Mouse (Mus musculus): ENCODE results near the gene Cmip.
A peak's percentile ranks its signal among the peaks of the same experiment; 100 is the strongest.

The Cmip gene

DNA sequence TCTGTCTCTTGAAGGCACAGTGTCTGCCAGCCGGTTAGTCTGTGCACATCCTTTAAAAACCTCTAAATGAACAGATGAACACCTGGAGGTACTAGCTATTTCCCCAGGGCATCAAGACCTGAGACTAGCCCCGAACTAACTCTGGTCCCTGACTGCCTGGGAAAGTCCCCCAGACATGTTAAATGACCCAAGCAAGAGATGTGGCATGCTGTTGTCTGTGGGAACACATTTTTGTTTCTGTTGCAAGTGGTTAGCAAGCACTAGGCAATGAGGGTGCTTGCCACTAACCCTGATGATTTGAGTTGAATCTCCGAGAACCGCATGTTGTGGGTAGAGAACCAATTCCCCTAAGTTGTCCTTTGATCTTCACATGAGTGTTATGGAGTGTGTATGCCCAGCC is 215.5 kb downstream of the Cmip start:
- DNase-seq, result no peak

DNA sequence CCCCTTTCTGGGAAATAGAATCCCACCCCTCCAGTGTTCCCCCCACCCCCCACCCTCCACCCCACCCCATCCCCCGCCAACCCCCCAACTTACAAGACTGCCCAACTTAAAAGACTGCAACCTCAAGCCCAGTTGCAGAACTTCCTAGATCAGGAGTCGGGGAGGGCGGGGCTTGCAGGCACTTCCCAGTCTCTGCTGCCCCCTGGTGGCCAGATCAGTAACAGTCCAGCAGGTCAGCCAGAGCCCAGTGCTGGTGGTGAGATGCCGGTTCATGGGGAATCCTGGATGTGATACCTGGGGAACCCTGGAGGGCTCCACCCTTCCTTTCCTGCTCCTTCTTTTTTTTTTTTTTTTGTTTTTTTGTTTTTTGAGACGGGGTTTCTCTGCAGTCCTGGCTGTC is 218.1 kb downstream of the Cmip start:
- DNase-seq, result peak; percentile 89

DNA sequence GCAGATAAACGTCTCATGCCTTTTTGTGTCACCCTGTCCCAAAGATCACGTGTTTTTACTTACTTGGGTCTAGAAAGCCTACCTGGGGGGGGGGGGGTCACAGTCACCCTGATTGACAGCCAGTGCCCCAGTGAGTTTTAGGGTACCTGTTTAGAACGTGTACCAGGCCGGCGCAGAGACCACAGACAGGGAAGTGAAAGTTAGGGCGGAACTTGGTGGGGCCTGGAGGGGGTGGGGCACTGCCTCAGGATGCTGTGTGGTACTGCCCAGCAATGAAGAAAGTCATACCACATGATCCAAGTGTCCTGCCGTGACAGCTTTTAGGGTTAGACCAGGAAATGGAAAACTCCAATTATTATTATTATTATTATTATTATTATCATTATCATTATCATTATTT is 219.0 kb downstream of the Cmip start:
- no peak for DNase-seq

DNA sequence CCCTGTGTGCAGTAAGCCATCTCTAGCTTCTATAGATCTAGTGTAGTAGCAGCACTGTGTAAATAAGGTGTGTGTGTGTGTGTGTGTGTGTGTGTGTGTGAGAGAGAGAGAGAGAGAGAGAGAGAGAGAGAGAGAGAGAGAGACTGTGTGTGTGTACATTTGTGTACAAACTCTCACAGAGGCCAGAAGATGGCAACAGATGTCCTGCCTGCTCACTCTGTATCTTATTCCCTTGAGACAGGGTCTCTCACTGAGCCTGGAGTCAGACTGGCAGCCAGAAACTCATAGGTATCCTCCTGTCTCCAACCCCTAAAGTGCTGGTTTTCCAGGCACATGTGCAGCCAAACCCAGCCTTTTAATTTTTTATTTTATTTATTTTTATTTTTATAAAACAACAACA is 221.2 kb downstream of the Cmip start:
- no peak for DNase-seq

DNA sequence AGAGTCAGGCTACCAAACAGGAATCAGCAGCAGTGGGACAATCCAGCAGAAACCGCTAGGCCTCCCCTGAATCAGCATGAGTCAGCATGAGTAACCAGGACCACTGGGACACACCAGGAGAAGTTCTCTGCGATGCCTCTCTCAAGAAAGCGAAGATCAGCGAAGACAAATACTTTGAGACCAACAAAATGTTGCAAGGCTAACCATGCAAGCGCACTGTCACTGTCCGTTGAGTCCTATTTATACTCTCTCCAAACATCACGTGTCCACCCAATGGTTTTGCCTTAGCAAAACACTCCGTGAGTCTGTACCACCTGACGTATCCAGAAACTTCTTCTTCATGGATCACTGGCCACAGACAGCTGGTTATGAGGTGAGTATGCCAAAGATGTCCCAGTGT is 223.1 kb downstream of the Cmip start:
- DNase-seq, result no peak

DNA sequence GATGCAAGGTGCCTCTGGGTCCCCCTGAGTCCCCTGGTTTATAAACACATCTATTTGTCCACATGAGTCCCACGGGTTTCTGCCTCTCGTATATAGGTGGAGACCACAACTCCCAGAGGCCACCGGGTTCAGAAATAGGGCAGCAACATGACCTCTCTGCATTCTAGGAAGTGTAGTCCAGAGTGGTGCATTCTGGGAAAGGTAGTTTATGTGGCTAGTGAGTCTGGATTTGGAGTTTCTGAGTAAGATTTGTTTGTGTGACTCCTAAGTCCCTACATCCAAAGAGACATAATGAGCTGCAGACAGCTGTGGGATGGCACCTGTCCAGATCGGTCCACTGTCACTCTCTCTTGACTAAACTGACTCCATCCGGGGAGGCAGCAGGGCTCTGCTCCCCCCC is 223.7 kb downstream of the Cmip start:
- DNase-seq, result no peak

DNA sequence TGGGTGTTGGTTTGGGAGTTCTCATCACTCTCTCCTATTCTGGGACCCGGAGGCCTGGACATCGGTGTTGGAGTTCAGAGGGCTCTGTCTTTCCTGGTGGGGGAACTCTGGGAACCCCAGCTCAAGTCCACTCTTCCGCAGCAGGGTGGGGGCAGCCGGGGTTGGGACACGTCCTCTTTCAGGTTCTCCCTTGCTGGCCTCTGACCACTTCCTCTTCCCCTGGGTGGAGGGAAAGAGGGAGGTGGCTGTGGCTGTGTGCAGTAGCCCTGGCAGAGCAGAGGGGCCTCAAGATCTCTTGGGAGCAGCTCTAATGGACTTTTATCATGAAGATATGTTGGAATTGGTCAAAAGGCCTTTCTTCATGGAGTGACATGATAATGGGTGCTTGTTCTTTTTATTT is 225.0 kb downstream of the Cmip start:
- no peak for DNase-seq

DNA sequence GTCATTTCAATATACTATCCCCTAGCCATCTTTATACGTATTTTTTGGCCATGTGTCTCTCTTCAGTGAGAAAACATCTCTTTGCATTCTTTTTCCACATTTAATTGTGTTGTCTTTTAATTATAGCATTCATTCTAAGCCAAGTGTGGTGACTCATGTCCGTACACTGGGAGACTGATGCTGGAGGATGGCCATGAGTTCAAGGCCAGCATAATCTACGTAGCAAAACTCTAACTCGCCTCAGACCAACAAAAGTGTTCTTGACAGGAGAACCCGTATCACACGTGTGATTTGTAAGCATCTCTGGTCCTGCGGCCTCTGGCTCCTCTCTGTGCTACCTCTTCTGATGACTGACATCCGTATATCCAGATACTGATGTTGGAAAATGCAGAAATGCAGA is 227.9 kb downstream of the Cmip start:
- no peak for DNase-seq

DNA sequence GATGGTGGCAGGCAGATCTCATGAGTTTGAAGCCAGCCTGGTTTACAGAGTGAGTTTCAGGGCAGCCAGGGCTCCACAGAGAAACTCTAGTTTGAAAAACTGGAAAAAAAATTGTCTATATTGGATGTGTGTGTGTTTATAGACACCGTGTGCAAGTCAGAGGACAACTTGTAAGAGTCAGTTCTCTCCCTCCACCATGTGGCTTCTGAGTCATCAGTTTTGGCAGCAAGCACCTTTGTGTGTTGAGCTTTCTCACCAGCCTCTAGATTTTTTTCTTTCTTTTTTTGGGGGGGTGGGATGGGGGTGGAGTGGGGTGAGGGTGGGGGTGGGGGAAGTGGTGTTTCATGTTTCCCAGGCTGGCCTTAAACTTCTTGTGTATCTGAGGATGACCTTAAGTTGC is 228.5 kb downstream of the Cmip start:
- DNase-seq, result no peak

DNA sequence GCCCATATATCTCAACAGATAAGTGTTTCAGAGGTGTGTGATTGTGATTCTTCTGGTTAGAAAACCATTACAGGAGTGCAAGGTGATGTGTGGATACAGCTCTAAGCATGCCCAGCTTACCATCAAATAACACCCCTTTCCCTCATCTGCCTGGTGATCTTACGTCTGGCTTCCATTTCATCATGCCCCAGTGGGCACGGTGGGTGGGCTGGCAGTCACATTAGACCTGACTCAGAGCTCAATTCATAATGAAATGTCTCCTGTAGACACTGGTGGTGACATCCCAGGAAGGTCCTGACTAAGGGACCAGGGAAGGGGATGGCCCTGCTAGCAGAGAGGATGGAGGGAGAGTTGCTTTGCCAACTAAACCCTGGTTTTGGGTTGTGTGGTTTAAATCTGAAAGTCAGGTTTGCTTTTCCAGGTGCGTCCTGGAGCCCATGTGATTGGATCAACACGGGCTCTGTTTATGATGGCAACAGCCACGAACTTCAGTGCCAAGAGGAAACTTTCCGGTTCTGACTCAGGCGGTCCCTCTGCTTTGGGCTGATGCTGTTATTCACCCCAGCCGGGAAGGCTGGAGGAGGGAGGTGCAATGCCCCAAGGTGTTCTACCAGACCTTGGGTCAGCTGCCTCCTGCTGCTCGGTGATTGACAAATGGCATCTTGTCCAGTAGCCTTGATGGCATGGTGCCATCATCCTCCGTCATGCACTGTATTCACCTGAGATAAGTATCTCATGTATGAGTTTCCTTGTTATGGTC is 231.6 kb downstream of the Cmip start:
- no peak for DNase-seq

DNA sequence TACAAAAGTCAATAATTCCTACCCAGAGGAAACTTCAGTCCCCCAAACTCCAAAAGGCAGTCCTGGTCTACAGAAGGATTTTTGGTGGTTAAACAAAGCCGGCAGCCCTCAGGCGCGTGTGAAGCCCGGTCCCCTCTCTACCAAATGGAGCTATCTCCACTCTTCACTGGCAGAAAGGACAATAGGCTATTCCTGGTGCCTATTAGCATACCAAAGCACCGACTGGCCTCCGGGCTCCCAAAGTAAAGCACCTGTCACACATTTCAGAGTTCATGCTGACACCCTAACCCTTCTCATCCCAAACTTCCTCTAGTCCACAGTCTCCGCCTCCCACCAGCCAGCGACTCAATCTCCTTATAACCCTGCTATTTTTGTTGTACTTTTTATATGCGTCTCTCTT is 236.7 kb downstream of the Cmip start:
- no peak for DNase-seq

DNA sequence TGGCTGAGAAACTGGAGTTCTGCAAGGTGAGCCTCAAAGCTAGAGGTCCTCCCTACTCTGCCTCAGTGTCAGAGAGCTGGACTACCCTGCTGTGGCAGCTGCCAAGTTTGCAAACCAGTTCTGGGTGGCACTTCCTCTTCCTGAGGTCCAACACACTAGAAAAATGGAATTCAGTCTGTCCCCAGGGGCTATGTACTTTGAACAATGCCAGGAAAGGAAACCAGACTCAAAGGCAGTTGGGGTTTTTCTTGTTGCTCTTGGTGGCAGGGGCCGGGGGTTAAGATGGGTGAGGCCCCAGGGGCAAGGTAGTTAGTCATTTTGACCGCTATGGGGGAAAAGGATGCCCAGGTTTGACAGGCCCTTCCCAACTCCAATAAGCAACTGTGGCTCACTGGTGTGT is 238.0 kb downstream of the Cmip start:
- DNase-seq, result no peak

DNA sequence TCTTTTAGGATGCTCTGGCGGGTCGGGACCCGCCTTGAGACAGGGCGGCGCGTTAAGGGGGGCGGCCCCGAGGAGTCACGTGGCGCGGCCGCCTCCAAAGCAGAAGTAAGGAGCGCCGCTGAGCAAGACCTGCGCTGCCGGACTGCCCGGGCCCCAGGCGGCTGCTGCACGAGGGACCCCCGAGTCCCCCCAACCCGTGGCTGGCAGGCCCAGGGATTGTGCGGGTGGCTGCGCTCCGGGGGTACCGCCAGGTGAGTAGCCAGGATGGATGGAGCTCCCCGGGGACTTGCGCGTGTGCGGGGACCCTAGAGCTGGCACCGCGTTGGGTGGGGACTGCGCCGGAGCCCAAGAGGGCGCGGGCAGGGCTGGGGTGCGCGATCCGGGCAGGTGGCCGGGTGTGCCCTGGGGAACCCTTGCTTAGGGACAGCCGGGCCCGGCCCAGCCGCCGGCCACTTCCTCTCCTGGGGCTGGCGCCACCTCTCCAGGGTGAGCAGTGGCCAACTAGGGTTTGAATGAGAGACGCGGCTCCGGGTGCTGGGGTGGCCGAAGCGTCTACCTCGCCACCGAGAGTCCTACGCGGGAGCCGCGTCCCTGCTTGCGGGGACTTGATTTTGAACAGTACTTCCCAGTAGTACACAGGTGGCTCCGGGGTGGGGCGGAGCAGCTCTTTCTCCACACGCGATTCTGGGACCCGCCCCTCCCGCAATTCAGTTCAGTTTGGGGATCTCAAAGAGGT is 241.5 kb downstream of the Cmip start, which contains the start of gene Plcg2:
TSS of gene Plcg2 (plus strand) at position 113 of the 736 bp plus-strand sequence.
- peak; percentile 19 for DNase-seq

DNA sequence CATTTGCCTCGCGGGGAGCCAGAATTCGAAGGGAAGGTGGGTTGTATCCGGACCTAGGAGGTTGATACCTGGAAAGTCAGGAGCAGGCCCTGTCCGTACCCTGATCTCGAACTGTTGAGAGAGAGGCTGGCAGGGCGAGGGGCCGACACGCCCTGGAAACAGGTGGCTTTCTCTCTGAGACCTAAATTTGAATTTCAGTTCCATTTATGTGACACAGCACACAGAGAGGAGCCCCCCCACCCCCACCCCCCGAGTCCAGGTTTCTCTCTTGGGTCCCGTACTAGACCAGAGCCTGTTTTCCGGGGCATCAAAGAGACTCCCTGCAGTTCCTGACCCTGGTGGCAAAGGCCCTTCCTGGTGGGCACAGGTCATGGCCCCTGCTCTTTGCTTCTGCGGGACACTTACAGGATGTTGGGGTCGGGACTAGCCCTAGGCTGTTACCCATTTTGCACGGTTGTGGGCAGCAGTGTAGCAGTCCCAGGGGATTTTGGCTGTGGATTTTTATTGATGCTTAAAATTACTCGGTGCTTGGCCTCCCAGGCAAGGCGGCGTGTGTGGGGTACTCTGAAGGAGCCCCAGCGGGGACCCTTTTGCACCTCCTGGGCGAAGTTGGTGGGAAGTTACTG is 242.2 kb downstream of the Cmip start:
- DNase-seq, result no peak

DNA sequence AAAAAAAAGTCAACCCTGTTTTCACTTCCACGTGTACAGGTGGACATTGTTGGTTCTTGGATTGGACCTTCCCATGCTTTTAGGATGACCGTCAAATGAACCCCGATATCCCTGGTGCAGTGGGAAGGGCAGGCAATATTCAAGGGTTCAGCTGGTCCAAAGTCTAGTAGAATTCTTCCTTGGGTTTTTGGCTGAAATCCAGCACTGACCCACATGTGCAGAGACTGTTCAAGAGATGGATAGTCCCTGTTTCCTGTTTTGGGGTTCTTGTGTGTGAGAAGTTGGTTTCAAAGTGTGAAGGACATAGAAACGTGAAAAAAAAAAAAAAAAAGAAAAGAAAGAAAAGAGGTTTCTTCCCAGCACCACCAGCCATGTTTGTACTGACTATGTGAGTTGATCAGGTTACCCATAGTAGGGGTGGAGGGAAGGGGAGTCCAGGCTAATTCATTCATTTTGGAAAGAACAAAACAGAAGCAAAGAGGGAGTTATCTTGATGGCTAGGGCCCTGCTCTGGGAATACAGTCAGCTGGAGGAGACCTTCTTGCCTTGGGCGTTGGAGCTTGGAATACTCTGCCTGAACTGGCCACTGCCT is 243.5 kb downstream of the Cmip start:
- no peak for DNase-seq

DNA sequence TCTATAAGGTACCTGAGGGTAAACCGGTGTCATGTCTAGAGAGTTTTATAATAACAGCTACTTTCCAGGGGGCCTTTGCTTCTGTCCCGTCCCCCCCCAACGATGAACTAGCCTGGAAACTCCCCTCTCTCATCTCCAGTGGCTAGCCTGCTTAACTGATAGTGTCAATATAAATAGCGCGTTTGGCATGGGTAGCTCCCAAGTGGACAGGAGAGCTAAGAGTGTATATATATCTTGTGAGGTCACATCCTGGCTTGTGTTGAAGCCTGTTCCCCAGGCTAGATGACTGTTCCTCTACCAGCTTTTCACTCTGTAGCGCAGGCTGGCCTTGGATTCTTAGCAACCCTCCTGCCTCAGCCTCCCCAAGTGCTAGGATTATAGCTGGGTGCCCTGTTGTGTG is 244.5 kb downstream of the Cmip start:
- no peak for DNase-seq

DNA sequence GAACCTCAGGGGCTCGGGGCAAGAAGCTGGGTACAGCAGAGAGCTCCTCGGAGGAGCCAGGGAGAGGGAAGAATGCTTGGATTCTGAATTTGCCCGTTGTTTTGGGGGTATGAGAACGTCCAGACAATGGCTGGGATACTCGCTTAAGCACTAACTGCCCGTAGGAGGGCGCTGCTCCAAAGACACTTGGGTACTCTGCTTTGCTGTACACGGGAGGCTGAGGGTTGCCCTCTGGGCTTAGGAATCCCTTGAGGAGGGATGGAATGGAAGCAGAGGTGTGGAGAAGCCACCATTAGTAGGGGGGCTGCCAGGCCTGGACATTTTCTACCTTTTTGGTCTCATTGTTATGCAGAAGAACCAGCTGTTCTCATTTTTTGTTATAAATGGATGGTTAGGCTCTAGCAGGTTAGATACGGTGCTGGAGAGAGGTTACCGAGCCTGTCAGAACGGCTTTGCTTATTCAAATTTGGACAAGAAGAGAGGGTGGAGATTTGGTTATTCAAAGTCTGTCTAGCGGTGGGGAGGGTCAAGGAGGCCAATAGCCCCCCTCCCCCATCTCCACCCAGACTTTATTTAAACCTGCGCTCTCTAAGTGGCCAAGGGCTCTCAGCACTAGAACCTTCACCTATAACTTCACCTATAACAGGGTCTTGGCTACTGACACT is 246.7 kb downstream of the Cmip start:
- DNase-seq, result no peak

DNA sequence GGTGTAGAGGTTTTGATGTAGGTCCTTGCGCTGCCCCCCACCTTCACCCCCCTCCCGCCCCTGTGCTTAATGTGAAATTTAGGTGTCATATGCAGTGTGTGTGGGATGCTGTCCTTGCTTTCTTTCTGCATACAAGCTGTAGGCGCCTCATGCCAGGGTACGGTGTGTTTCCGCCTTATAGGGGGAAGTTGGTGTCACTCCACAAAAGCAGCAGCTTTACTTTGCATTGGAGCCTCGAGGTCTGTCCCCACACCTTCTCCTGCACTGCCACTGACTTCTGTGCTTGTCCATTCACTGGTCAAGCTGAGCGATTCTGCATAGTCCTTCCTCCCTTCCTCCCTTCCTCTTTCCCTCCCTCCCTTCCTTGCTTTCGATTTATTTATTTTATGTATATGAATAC is 250.8 kb downstream of the Cmip start:
- no peak for DNase-seq
